Mouse (Mus musculus): ENCODE measurements around the gene Kndc1. TPM values are rescaled to one million over a fixed set of nuclear protein-coding genes. Genes with fewer than 3 reads are reported as not detected.

The Kndc1 gene
- total RNA-seq (2021): under 1 TPM; 0.42 to 0.55 TPM
- long read RNA-seq, experiment 1: 0 reads
- long read RNA-seq, experiment 2: 0 reads

- DNase-seq: peak; percentile 68
These were observed at the start of gene Kndc1 for GRCm38 (mm10) chr7:139894655-139895557. Gene Kndc1, plus strand, starts transcription at chr7:139894696.

- no peak for DNase-seq
These were observed 49.4 kb upstream of the Kndc1 start for GRCm38 (mm10) chr7:139845101-139845500.

GRCm38 (mm10) chr7:139850152-139850551 lies 44.3 kb upstream of the Kndc1 start:
- no peak for DNase-seq

- no peak for DNase-seq
These were observed 43.8 kb upstream of the Kndc1 start for GRCm38 (mm10) chr7:139850677-139851076.

- no peak for DNase-seq
These were observed 43.4 kb upstream of the Kndc1 start for GRCm38 (mm10) chr7:139851098-139851497.

GRCm38 (mm10) chr7:139855261-139855660 lies 39.2 kb upstream of the Kndc1 start:
- no peak for DNase-seq

- DNase-seq: peak; percentile 79
These were observed 33.1 kb upstream of the Kndc1 start for GRCm38 (mm10) chr7:139861411-139861810.

- DNase-seq: no peak
These were observed 31.4 kb upstream of the Kndc1 start for GRCm38 (mm10) chr7:139863076-139863475.

GRCm38 (mm10) chr7:139864253-139864652 lies 30.2 kb upstream of the Kndc1 start:
- DNase-seq: peak; percentile 20

- no peak for DNase-seq
These were observed 29.6 kb upstream of the Kndc1 start for GRCm38 (mm10) chr7:139864871-139865270.

GRCm38 (mm10) chr7:139871014-139871413 lies 23.5 kb upstream of the Kndc1 start:
- DNase-seq: no peak

- peak; percentile 12 for DNase-seq
These were observed 17.2 kb upstream of the Kndc1 start for GRCm38 (mm10) chr7:139877167-139877792.

GRCm38 (mm10) chr7:139878122-139878521 lies 16.4 kb upstream of the Kndc1 start:
- no peak for DNase-seq

GRCm38 (mm10) chr7:139878621-139879020 lies 15.9 kb upstream of the Kndc1 start:
- DNase-seq: no peak

GRCm38 (mm10) chr7:139883545-139883944 lies 11.0 kb upstream of the Kndc1 start:
- DNase-seq: no peak

GRCm38 (mm10) chr7:139891779-139892178 lies 2.7 kb upstream of the Kndc1 start:
- no peak for DNase-seq

- DNase-seq: no peak
These were observed 1.8 kb downstream of the Kndc1 start for GRCm38 (mm10) chr7:139896271-139896670.

- DNase-seq: no peak
These were observed 2.3 kb downstream of the Kndc1 start for GRCm38 (mm10) chr7:139896796-139897195.

- no peak for DNase-seq
These were observed 4.1 kb downstream of the Kndc1 start for GRCm38 (mm10) chr7:139898606-139899005.

GRCm38 (mm10) chr7:139899505-139899904 lies 5.0 kb downstream of the Kndc1 start:
- DNase-seq: no peak

- DNase-seq: no peak
These were observed 6.0 kb downstream of the Kndc1 start for GRCm38 (mm10) chr7:139900456-139900855.

GRCm38 (mm10) chr7:139900896-139901295 lies 6.4 kb downstream of the Kndc1 start:
- no peak for DNase-seq

- no peak for DNase-seq
These were observed 7.5 kb downstream of the Kndc1 start for GRCm38 (mm10) chr7:139901981-139902380.

Data from adrenal gland, postnatal 10 days (tissue).